Mouse (Mus musculus): ENCODE data around the gene Hykk.

GRCm38 (mm10) chr9:54980674-54981073 lies 63.6 kb downstream of the Hykk start, which contains the start of gene Chrna5:
- no peak for TF ChIP-seq CTCF (IDR thresholded peaks at IDR 0.05; ENCODE audit: low read depth, low read length)
- no peak for TF ChIP-seq POLR2A (IDR thresholded peaks at IDR 0.05; ENCODE audit: borderline replicate concordance, low read depth, low read length)

Measured in bone marrow macrophage, adult 2 months (primary cell).